Mouse (Mus musculus) liver, adult 2 months (tissue): ENCODE data around the gene Gprc6a. TPM values are rescaled to one million over a fixed set of nuclear protein-coding genes. Genes with fewer than 3 reads are reported as not detected.

Experiments
- DNase-seq: peaks from one replicate; pipeline ENCODE4 v3.0.0-alpha.2; 2011; ENCODE audit warnings: low read depth, low spot score; ENCODE audit errors: extremely low read depth
- H3K27ac ChIP-seq: fragments of 200-500 bp; replicated peaks from 2 replicates; pipeline ENCODE4 v1.5.1; 2012; ENCODE audit warnings: low read depth, mild to moderate bottlenecking, control low read depth, inconsistent platforms, low read length; ENCODE audit not compliant: insufficient read depth
- H3K27me3 ChIP-seq: fragments of 200-500 bp; 2 replicates; pipeline ENCODE4 v1.6.1; 2012; ENCODE audit warnings: mild to moderate bottlenecking, moderate library complexity, low read length, inconsistent platforms; ENCODE audit not compliant: control insufficient read depth, insufficient read depth
- H3K36me3 ChIP-seq: fragments of 200-500 bp; 2 replicates; pipeline ENCODE4 v1.6.1; 2012; ENCODE audit warnings: low read length, inconsistent platforms; ENCODE audit not compliant: control insufficient read depth, insufficient read depth
- H3K4me1 ChIP-seq: fragments of 200-500 bp; 2 replicates; pipeline ENCODE4 v1.6.1; 2011; ENCODE audit warnings: low read length; ENCODE audit not compliant: control insufficient read depth, insufficient read depth
- H3K4me3 ChIP-seq: fragments of 200-500 bp; 2 replicates; pipeline ENCODE4 v1.5.1; 2011; ENCODE audit warnings: low read depth, mild to moderate bottlenecking, control low read depth, low read length, moderate library complexity; ENCODE audit not compliant: insufficient read depth
- H3K79me2 ChIP-seq: fragments of 200-500 bp; 2 replicates; pipeline ENCODE4 v1.6.1; 2012; ENCODE audit warnings: inconsistent platforms, mild to moderate bottlenecking, low read length, moderate library complexity; ENCODE audit not compliant: control insufficient read depth, insufficient read depth
- H3K9ac ChIP-seq: fragments of 200-500 bp; 2 replicates; pipeline ENCODE4 v1.6.1; 2012; ENCODE audit warnings: low read depth, mild to moderate bottlenecking, control low read depth, inconsistent platforms, low read length
- CTCF ChIP-seq: fragments of 200-500 bp; IDR thresholded peaks from 2 replicates; pipeline ENCODE4 v1.5.1; 2011; ENCODE audit warnings: low read depth, low read length, control low read depth
- POLR2A ChIP-seq: fragments of 200-500 bp; IDR thresholded peaks from 2 replicates; pipeline ENCODE4 v1.6.1; 2011; ENCODE audit warnings: low read length, control low read depth; ENCODE audit not compliant: insufficient read depth; ENCODE audit errors: extremely low read depth
- WGBS: fragments of 180-500 bp; shearing (Covaris S2); methylation state at CpG from one replicate; pipeline ENCODE4 v1.1.7; 2018; 5-methylcytosine and 5-hydroxymethylcytosine counted together
- polyA plus RNA-seq: library from polyadenylated mRNA; depleted of rRNA; stranded (reverse); fragments of >200 nt; gene quantifications from 2 replicates; pipeline ENCODE4 v1.2.3, GENCODE M21; 2012; rRNA removed
- total RNA-seq: library from RNA; depleted of rRNA; stranded (reverse); fragments of >200 nt; gene quantifications from 2 replicates; pipeline ENCODE4 v1.2.3, GENCODE M21; 2014; rRNA removed

Gene Gprc6a
- total and polyA plus RNA-seq, 2 experiments = not detected

DNA sequence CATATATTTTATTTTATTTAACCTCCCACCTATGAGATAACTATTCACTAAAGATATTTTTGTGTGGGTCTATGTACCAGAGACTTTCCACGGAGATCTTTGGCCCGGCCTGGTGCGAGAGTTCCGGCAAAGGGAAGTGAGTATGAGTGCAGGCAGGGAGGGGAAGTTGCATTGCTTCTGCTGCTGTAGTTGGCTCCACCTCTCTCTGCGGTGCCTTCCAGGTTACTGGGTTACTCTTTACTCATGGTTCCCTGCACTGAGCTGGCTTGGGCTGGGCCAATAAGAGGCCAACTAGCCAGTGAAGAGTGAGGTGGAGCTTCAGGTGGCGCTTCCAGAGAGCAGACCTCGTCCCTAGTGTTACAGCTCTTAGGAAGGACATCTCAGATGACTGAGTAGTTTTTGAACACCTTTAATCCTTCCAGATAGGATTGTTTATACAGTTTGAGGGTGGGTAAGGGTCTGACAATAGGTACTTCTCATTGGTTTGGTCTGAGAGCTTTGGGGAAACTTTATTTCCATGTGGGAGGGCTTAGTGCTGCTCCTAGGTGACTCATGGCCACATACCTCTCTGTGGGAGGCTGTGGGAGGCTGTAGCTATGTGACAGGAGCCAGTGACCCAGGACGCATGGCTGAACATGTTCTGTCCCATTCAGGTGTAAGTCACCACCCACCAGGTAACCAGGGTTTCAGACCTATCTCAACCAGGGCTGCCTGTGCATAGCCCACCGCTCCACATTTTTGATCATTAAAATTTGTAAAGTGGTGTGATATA, 59.9 kb downstream of the Gprc6a start:
- Histone ChIP-seq H3K9ac (no peak overlapping the region), H3K4me3 (no peak overlapping the region), H3K4me1 (no peaks in the 10 kb centered on the region), H3K36me3 (no peaks in the 10 kb centered on the region), H3K27me3 (no peaks in the 10 kb centered on the region), H3K79me2 (no peaks in the 10 kb centered on the region), H3K27ac (no peak overlapping the region)
- no peak for DNase-seq
- TF ChIP-seq CTCF (no peak), POLR2A (no peak)
- WGBS = 59% methylated on average over 9 of the region's 9 CpGs

Other genes starting within 250 kb of the Gprc6a start
- gene Gm49339, start 150.8 kb downstream of the Gprc6a start, total RNA-seq = 1.2 and 3.8 TPM in 2 replicates
- gene Gm49339, start 150.8 kb downstream of the Gprc6a start, polyA plus RNA-seq = 0.96 and 2.3 TPM in 2 replicates
- 2.4 and 2.9 TPM in 2 replicates for gene Lilr4b, start 150.8 kb downstream of the Gprc6a start, total RNA-seq
- gene Lilr4b, start 150.8 kb downstream of the Gprc6a start, polyA plus RNA-seq = 0.12 and 0.89 TPM in 2 replicates
- gene Lilrb4a, start 140.5 kb downstream of the Gprc6a start, total RNA-seq = 6.2 and 7.0 TPM in 2 replicates
- 0.39 and 0.76 TPM in 2 replicates for gene Lilrb4a, start 140.5 kb downstream of the Gprc6a start, polyA plus RNA-seq
- not detected in 2 replicates for gene Fam162b, start 40.9 kb downstream of the Gprc6a start, total RNA-seq
- gene Fam162b, start 40.9 kb downstream of the Gprc6a start, polyA plus RNA-seq = not detected in 2 replicates
- gene Rfx6, start 46.3 kb upstream of the Gprc6a start, total RNA-seq = not detected in 2 replicates
- not detected in 2 replicates for gene Rfx6, start 46.3 kb upstream of the Gprc6a start, polyA plus RNA-seq